Mouse (Mus musculus): ENCODE results near the gene Edc3.

Gene Edc3

GRCm38 (mm10) chr9:57708720-57709274 lies 457 bp downstream of the Edc3 start:
- DNase-seq, result peak; percentile 66

- peak; percentile 34 for DNase-seq
Measured at GRCm38 (mm10) chr9:57710214-57710613, 1.9 kb downstream of the Edc3 start.

- no peak for DNase-seq
Measured at GRCm38 (mm10) chr9:57712194-57712593, 3.9 kb downstream of the Edc3 start.

GRCm38 (mm10) chr9:57718408-57718807 lies 10.1 kb downstream of the Edc3 start:
- DNase-seq, result no peak

GRCm38 (mm10) chr9:57720736-57721135 lies 12.4 kb downstream of the Edc3 start:
- DNase-seq, result no peak

- no peak for DNase-seq
Measured at GRCm38 (mm10) chr9:57722371-57722770, 14.0 kb downstream of the Edc3 start.

- no peak for DNase-seq
Measured at GRCm38 (mm10) chr9:57723315-57723715, 15.0 kb downstream of the Edc3 start.

GRCm38 (mm10) chr9:57723796-57724195 lies 15.5 kb downstream of the Edc3 start:
- no peak for DNase-seq

- DNase-seq, result no peak
Measured at GRCm38 (mm10) chr9:57724701-57725100, 16.4 kb downstream of the Edc3 start.

- peak; percentile 25 for DNase-seq
Measured at GRCm38 (mm10) chr9:57728312-57728711, 20.0 kb downstream of the Edc3 start.

GRCm38 (mm10) chr9:57733606-57734005 lies 25.3 kb downstream of the Edc3 start:
- no peak for DNase-seq

- no peak for DNase-seq
Measured at GRCm38 (mm10) chr9:57739863-57740262, 31.5 kb downstream of the Edc3 start.

GRCm38 (mm10) chr9:57744462-57745091 lies 36.2 kb downstream of the Edc3 start:
- peak; percentile 51 for DNase-seq

GRCm38 (mm10) chr9:57747067-57747466 lies 38.7 kb downstream of the Edc3 start:
- DNase-seq, result no peak

- DNase-seq, result peak; percentile 4
Measured at GRCm38 (mm10) chr9:57748137-57748536, 39.8 kb downstream of the Edc3 start.

- no peak for DNase-seq
Measured at GRCm38 (mm10) chr9:57748831-57749230, 40.5 kb downstream of the Edc3 start.

GRCm38 (mm10) chr9:57750901-57751300 lies 42.6 kb downstream of the Edc3 start:
- DNase-seq, result peak; percentile 5

- no peak for DNase-seq
Measured at GRCm38 (mm10) chr9:57757578-57757977, 49.2 kb downstream of the Edc3 start.

GRCm38 (mm10) chr9:57758528-57758927 lies 50.2 kb downstream of the Edc3 start:
- DNase-seq, result peak; percentile 25

- DNase-seq, result peak; percentile 78
Measured at GRCm38 (mm10) chr9:57759289-57759688, 50.9 kb downstream of the Edc3 start.

- DNase-seq, result peak; percentile 22
Measured at GRCm38 (mm10) chr9:57760416-57761146, 52.2 kb downstream of the Edc3 start.

- DNase-seq, result peak; percentile 78
Measured at GRCm38 (mm10) chr9:57761563-57762551, 53.5 kb downstream of the Edc3 start.

- DNase-seq, result peak; percentile 60
Measured at GRCm38 (mm10) chr9:57762563-57762991, 54.2 kb downstream of the Edc3 start.
